Mouse (Mus musculus): ENCODE results near the gene Mcm10.
A peak's percentile ranks its signal among the peaks of the same experiment; 100 is the strongest.

Gene Mcm10

GRCm38 (mm10) chr2:5012491-5013324 lies at the start of gene Mcm10:
Gene Mcm10, minus strand, starts transcription at chr2:5012791.
- DNase-seq (ENCODE audit: low spot score) = peak; percentile 99

GRCm38 (mm10) chr2:5061133-5061708 lies 48.6 kb upstream of the Mcm10 start:
- DNase-seq (ENCODE audit: low spot score) = no peak

- DNase-seq (ENCODE audit: low spot score) = no peak
These were observed 47.4 kb upstream of the Mcm10 start for GRCm38 (mm10) chr2:5059997-5060396.

- no peak for DNase-seq (ENCODE audit: low spot score)
These were observed 45.8 kb upstream of the Mcm10 start for GRCm38 (mm10) chr2:5058436-5058835.

GRCm38 (mm10) chr2:5050562-5050961 lies 38.0 kb upstream of the Mcm10 start:
- no peak for DNase-seq (ENCODE audit: low spot score)

- DNase-seq (ENCODE audit: low spot score) = no peak
These were observed 34.4 kb upstream of the Mcm10 start for GRCm38 (mm10) chr2:5047016-5047415.

GRCm38 (mm10) chr2:5045269-5045965 lies 32.8 kb upstream of the Mcm10 start:
- peak; percentile 30 for DNase-seq (ENCODE audit: low spot score)

- DNase-seq (ENCODE audit: low spot score) = no peak
These were observed 31.7 kb upstream of the Mcm10 start for GRCm38 (mm10) chr2:5044321-5044720.

GRCm38 (mm10) chr2:5043476-5043761 lies 30.8 kb upstream of the Mcm10 start:
- no peak for DNase-seq (ENCODE audit: low spot score)

GRCm38 (mm10) chr2:5042616-5043475 lies 30.3 kb upstream of the Mcm10 start:
- no peak for DNase-seq (ENCODE audit: low spot score)

GRCm38 (mm10) chr2:5041854-5042253 lies 29.3 kb upstream of the Mcm10 start:
- no peak for DNase-seq (ENCODE audit: low spot score)

- no peak for DNase-seq (ENCODE audit: low spot score)
These were observed 27.9 kb upstream of the Mcm10 start for GRCm38 (mm10) chr2:5040281-5041161.

- no peak for DNase-seq (ENCODE audit: low spot score)
These were observed 27.0 kb upstream of the Mcm10 start for GRCm38 (mm10) chr2:5039350-5040170.

GRCm38 (mm10) chr2:5038320-5038719 lies 25.7 kb upstream of the Mcm10 start:
- no peak for DNase-seq (ENCODE audit: low spot score)

GRCm38 (mm10) chr2:5037390-5037789 lies 24.8 kb upstream of the Mcm10 start:
- no peak for DNase-seq (ENCODE audit: low spot score)

GRCm38 (mm10) chr2:5036411-5037076 lies 24.0 kb upstream of the Mcm10 start:
- no peak for DNase-seq (ENCODE audit: low spot score)

GRCm38 (mm10) chr2:5035241-5035640 lies 22.6 kb upstream of the Mcm10 start:
- DNase-seq (ENCODE audit: low spot score) = no peak

GRCm38 (mm10) chr2:5034801-5035200 lies 22.2 kb upstream of the Mcm10 start:
- no peak for DNase-seq (ENCODE audit: low spot score)

GRCm38 (mm10) chr2:5033546-5034420 lies 21.2 kb upstream of the Mcm10 start:
- no peak for DNase-seq (ENCODE audit: low spot score)
